Mouse (Mus musculus) T-helper 2 cell (primary cell): ENCODE data around the gene Ddx19b.
"Not testable (repeated sequence)": the region's sequence is repeated elsewhere in the genome, so short reads cannot be mapped to it uniquely, and the experiment has no call there.

ENCODE experiments used
- in situ Hi-C: fragments of 300-600 bp; cut with MboI, MseI; formaldehyde crosslinking; loops from one replicate; pipeline ENCODE4 v1.15.1; 2025; ENCODE audit warnings: high pct_unique_total_duplicates

The Ddx19b gene

GRCm38 (mm10) chr8:110967326-110967725 is 64.2 kb downstream of the Ddx19b start:
- in situ Hi-C loops = no loop called here

GRCm38 (mm10) chr8:110966586-110966985 is 65.0 kb downstream of the Ddx19b start:
- in situ Hi-C loops = no loop called here

GRCm38 (mm10) chr8:110965594-110965993 is 66.0 kb downstream of the Ddx19b start:
- in situ Hi-C loops = no loop called here

GRCm38 (mm10) chr8:110964666-110965065 is 66.9 kb downstream of the Ddx19b start:
- in situ Hi-C loops = no loop called here

- in situ Hi-C loops = no loop called here
Observed at GRCm38 (mm10) chr8:110963051-110963450, 68.5 kb downstream of the Ddx19b start.

- in situ Hi-C loops = no loop called here
Observed at GRCm38 (mm10) chr8:110959906-110960305, 71.6 kb downstream of the Ddx19b start.

GRCm38 (mm10) chr8:110959071-110959780 is 72.3 kb downstream of the Ddx19b start:
- in situ Hi-C loops = no loop called here

GRCm38 (mm10) chr8:110958553-110958952 is 73.0 kb downstream of the Ddx19b start:
- in situ Hi-C loops = not testable (repeated sequence)

GRCm38 (mm10) chr8:110958135-110958534 is 73.4 kb downstream of the Ddx19b start:
- in situ Hi-C loops = no loop called here

GRCm38 (mm10) chr8:110957471-110957870 is 74.1 kb downstream of the Ddx19b start:
- in situ Hi-C loops = no loop called here

GRCm38 (mm10) chr8:110956619-110957450 is 74.7 kb downstream of the Ddx19b start:
- in situ Hi-C loops = no loop called here

GRCm38 (mm10) chr8:110954776-110955175 is 76.8 kb downstream of the Ddx19b start:
- in situ Hi-C loops = no loop called here
